Mouse (Mus musculus): ENCODE data around the gene Rdh16. TPM values are rescaled to one million over a fixed set of nuclear protein-coding genes. Genes with fewer than 3 reads are reported as not detected.

Rdh16 gene
- total RNA-seq (2014; rRNA removed) = not detected in 2 replicates
- polyA plus RNA-seq (2015; fragmentation: Nextera tagmentation; extraction: Ambion mirVana) = not detected in 2 replicates

- Histone ChIP-seq H3K27me3 (ENCODE audit: insufficient read depth, low read length) (no peaks in the 10 kb centered on the region), H3K9ac (replicated peaks; ENCODE audit: low read length, poor library complexity, severe bottlenecking) (no peak within 1 kb of the TSS), H3K9me3 (ENCODE audit: low read length) (no peaks in the 10 kb centered on the region), H3K4me2 (ENCODE audit: low read depth, low read length, poor library complexity, severe bottlenecking) (no peak within 1 kb of the TSS), H3K4me1 (ENCODE audit: insufficient read depth, low read length) (no peaks in the 10 kb centered on the region), H3K4me3 (ENCODE audit: low read depth, low read length) (no peak within 1 kb of the TSS), H3K27ac (ENCODE audit: low read depth, low read length) (no peak within 1 kb of the TSS), H3K36me3 (ENCODE audit: insufficient read depth, low read length) (no peaks in the 10 kb centered on the region)
- TF ChIP-seq CTCF (IDR thresholded peaks at IDR 0.05) = no peak
- WGBS = 88% methylated on average over 6 of the region's 6 CpGs
- DNase-seq (ENCODE audit: low spot score) (no peak), ATAC-seq (ENCODE audit: low FRiP score) (no peak)
These were observed at the start of gene Rdh16 for GRCm38 (mm10) chr10:127800891-127801290. Gene Rdh16, plus strand, starts transcription at chr10:127801152.

GRCm38 (mm10) chr10:127751548-127751947 lies 49.4 kb upstream of the Rdh16 start, which contains the start of gene Gpr182:
Gene Gpr182, minus strand, starts transcription at chr10:127751732.
- WGBS = 56% methylated on average over 8 of the region's 8 CpGs
- no peak for TF ChIP-seq CTCF (IDR thresholded peaks at IDR 0.05)
- DNase-seq (ENCODE audit: low spot score) = no peak

GRCm38 (mm10) chr10:127754566-127755166 lies 46.3 kb upstream of the Rdh16 start:
- no peak overlapping the region for H3K4me2 ChIP-seq (ENCODE audit: low read depth, low read length, poor library complexity, severe bottlenecking)
- H3K4me1 ChIP-seq (ENCODE audit: insufficient read depth, low read length) = no peaks in the 10 kb centered on the region
- TF ChIP-seq CTCF (IDR thresholded peaks at IDR 0.05) = no peak
- H3K9me3 ChIP-seq (ENCODE audit: low read length) = no peaks in the 10 kb centered on the region
- no peak for DNase-seq (ENCODE audit: low spot score)
- no peak overlapping the region for H3K4me3 ChIP-seq (ENCODE audit: low read depth, low read length)
- no peak for ATAC-seq (ENCODE audit: low FRiP score)
- H3K36me3 ChIP-seq (ENCODE audit: insufficient read depth, low read length) = no peaks in the 10 kb centered on the region
- no peaks in the 10 kb centered on the region for H3K27me3 ChIP-seq (ENCODE audit: insufficient read depth, low read length)
- no peak overlapping the region for H3K9ac ChIP-seq (replicated peaks; ENCODE audit: low read length, poor library complexity, severe bottlenecking)
- WGBS = 83% methylated on average over 6 of the region's 6 CpGs
- H3K27ac ChIP-seq (ENCODE audit: low read depth, low read length) = no peak overlapping the region

More at GRCm38 (mm10) chr10:127751548-127751947, 49.4 kb upstream of the Rdh16 start, which contains the start of gene Gpr182:
- Histone ChIP-seq H3K4me1 (ENCODE audit: insufficient read depth, low read length) (no peaks in the 10 kb centered on the region), H3K4me3 (ENCODE audit: low read depth, low read length) (no peak within 1 kb of the TSS), H3K9me3 (ENCODE audit: low read length) (no peaks in the 10 kb centered on the region), H3K27ac (ENCODE audit: low read depth, low read length) (no peak within 1 kb of the TSS), H3K9ac (replicated peaks; ENCODE audit: low read length, poor library complexity, severe bottlenecking) (no peak within 1 kb of the TSS), H3K27me3 (ENCODE audit: insufficient read depth, low read length) (no peaks in the 10 kb centered on the region), H3K36me3 (ENCODE audit: insufficient read depth, low read length) (peaks cover 9% of the 10 kb centered on the region), H3K4me2 (ENCODE audit: low read depth, low read length, poor library complexity, severe bottlenecking) (no peak within 1 kb of the TSS)
- ATAC-seq (ENCODE audit: low FRiP score) = no peak

DNA sequence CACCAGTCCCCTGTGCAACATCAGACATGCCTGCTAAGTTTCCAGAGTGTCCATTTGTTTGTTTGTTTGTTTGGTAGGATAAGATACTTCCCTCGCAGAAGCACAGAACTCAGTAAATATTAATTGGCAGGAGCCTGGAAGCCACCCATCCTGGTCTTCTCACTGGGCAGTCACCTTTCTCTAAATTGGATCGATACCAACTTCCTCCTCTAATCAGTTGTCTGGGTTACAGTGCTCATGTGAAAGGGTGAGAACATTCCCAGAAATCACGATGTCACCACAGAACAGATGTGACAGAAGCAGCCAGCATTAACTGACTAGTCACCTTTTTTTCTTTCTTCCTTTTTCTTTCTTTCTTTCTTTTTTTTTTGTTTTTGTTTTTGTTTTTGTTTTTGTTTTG lies 45.7 kb upstream of the Rdh16 start:
- H3K4me2 ChIP-seq (ENCODE audit: low read depth, low read length, poor library complexity, severe bottlenecking) = no peak overlapping the region
- H3K4me3 ChIP-seq (ENCODE audit: low read depth, low read length) = no peak overlapping the region
- no peaks in the 10 kb centered on the region for H3K36me3 ChIP-seq (ENCODE audit: insufficient read depth, low read length)
- DNase-seq (ENCODE audit: low spot score) (no peak), ATAC-seq (ENCODE audit: low FRiP score) (no peak)
- H3K27me3 ChIP-seq (ENCODE audit: insufficient read depth, low read length) = no peaks in the 10 kb centered on the region
- H3K9me3 ChIP-seq (ENCODE audit: low read length) = no peaks in the 10 kb centered on the region
- no peak overlapping the region for H3K9ac ChIP-seq (replicated peaks; ENCODE audit: low read length, poor library complexity, severe bottlenecking)
- 72% methylated on average over 3 of the region's 3 CpGs for WGBS
- H3K27ac ChIP-seq (ENCODE audit: low read depth, low read length) = no peak overlapping the region
- no peaks in the 10 kb centered on the region for H3K4me1 ChIP-seq (ENCODE audit: insufficient read depth, low read length)
- no peak for TF ChIP-seq CTCF (IDR thresholded peaks at IDR 0.05)

DNA sequence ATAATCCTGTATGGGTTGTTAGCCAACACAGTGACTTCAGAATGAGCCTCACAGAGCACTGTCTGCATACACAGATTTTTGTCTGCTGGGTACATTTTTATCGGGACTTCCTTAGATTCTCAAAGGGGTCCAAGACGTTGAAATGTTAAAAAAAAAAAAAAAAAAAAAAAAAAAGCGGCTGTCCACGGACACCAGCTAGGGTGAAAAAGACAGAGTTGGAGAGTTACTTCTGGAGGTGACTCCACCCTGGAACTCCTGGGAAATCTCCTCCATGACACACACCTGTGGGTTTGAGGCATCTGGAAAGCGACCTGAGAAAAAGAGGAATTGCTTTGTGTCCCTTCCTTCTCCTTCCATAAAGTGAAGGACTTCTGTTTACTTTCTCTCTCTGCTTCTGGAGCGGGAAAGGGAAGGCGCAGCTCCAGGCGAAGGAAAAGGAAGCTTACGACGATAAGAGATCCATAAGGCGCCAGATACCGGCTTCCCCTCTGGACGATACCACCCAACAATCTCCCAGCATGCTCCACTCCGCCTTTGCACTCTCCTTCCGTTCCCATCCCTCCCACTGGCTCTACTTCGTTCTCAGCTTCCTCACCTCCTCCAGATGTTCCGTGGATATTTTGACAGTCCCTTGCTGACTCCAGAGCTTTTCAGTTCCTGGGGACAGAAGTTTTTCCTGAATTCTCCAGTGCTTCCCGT lies 45.0 kb upstream of the Rdh16 start:
- DNase-seq (ENCODE audit: low spot score) = no peak
- no peak for TF ChIP-seq CTCF (IDR thresholded peaks at IDR 0.05)
- 50% methylated on average over 18 of the region's 18 CpGs for WGBS

More for the DNA sequence above, 45.0 kb upstream of the Rdh16 start:
- no peak overlapping the region for H3K9ac ChIP-seq (replicated peaks; ENCODE audit: low read length, poor library complexity, severe bottlenecking)
- H3K36me3 ChIP-seq (ENCODE audit: insufficient read depth, low read length) = no peaks in the 10 kb centered on the region
- no peak for ATAC-seq (ENCODE audit: low FRiP score)
- H3K9me3 ChIP-seq (ENCODE audit: low read length) = no peaks in the 10 kb centered on the region
- no peak overlapping the region for H3K27ac ChIP-seq (ENCODE audit: low read depth, low read length)
- H3K4me2 ChIP-seq (ENCODE audit: low read depth, low read length, poor library complexity, severe bottlenecking) = no peak overlapping the region
- no peak overlapping the region for H3K4me3 ChIP-seq (ENCODE audit: low read depth, low read length)
- no peaks in the 10 kb centered on the region for H3K27me3 ChIP-seq (ENCODE audit: insufficient read depth, low read length)
- no peaks in the 10 kb centered on the region for H3K4me1 ChIP-seq (ENCODE audit: insufficient read depth, low read length)

Data from midbrain, postnatal 0 days (tissue).